Mouse (Mus musculus) B cell, adult 62 days (primary cell): ENCODE measurements around the gene Sult5a1. TPM values are rescaled to one million over a fixed set of nuclear protein-coding genes. Genes with fewer than 3 reads are reported as not detected.

Experiments used
- total RNA-seq: library from RNA; stranded (reverse); gene quantifications from 4 replicates; pipeline ENCODE4 v1.2.4, GENCODE M21; 2023

Gene Sult5a1
- not detected in 4 replicates for total RNA-seq

GRCm38 (mm10) chr8:123157888-123158465 is at the start of gene Sult5a1:
Sult5a1 (minus strand) TSS chr8:123158315.

GRCm38 (mm10) chr8:123185566-123186409 is 27.7 kb upstream of the Sult5a1 start, which contains the start of gene Dpep1:
Dpep1 (plus strand) TSS chr8:123186242.

DNA sequence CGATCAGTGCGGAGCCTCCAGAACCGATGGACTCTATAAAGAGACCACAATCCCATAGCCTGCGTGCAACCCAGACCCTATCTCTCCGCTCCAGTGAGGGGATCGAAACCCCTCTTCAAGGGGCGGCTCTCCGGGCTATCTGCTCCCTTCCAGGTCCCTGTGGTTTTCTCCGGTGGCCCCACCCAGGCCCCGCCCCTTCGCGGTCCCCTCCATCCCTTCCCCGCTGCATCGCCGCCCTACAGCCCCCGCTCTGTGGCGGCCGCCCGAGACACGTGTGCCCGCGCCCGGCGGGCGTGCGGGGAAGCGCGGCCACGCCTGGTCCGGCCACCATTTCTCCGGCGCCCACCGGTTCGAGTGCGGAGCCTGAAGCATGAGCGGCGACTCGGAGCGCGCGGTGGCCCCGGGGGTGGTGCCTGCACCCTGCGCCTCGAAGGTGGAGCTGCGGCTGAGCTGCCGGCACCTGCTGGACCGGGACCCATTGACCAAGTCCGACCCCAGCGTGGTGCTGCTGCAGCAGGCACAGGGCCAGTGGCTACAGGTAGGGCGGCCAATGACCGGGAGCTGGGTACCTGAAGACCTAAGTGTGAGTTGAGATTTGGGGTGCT is 40.9 kb downstream of the Sult5a1 start, which contains the start of gene Cpne7:
Cpne7 (plus strand) TSS at position 248 of the 605 bp plus-strand sequence.

DNA sequence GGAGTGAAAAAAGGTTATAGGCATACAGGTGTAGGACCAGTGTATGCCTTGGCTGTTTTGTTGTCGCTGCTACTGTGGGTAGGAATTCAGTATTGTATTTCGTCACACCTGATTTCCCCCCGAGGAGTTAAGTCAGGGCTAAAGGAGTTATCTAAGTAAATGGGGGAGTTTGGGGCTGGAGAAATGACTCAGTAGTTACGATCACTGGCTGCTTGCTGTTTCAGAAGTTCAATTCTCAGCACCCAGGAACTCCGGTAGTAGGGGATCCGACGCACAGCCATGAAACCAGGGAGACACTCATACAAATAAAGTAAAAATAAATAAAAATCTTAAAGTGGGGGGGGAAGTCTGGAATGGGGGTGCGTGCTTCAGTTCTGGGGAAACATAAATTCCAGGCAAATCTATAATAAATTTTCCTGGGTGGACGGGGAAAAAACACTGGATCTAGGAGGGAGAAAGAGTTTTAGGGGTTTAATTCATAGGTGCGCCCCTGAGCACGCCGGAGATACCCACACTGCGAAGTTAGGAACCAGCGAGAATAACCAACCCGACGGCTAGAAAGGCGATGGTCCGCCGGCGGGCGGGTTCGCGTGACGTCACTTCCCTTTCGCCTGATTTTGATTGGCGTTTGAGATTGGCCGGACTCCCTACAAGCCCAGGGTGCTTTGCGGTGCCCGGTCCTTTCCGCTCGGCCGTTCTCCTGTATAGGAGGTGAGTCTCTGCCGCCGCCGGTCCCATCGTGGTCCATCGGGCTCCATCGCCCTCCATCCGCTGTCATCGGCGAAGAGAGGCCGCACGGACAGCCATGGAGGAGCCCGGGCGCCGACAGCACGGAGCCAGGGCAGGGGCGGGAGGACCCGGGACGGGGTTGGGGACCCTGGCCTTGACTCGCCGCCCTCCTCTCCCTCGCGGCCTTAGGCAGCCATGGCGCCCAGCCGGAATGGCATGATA is 56.1 kb downstream of the Sult5a1 start, which contains the start of gene Rpl13:
Rpl13 (plus strand) TSS at position 616 of the 951 bp plus-strand sequence.

Other genes starting within 250 kb of the Sult5a1 start
- gene Ankrd11, start 116.0 kb downstream of the Sult5a1 start, total RNA-seq: 257 to 289 TPM (median 276 TPM) in 4 replicates
- gene Spg7, start 95.4 kb downstream of the Sult5a1 start, total RNA-seq: 62.7 to 73.6 TPM (median 65.2 TPM) in 4 replicates
- 1,438 to 1,564 TPM (median 1,556 TPM) in 4 replicates for gene Rpl13, start 56.0 kb downstream of the Sult5a1 start, total RNA-seq
- gene Cpne7, start 40.9 kb downstream of the Sult5a1 start, total RNA-seq: not detected in 4 replicates
- gene Dpep1, start 27.9 kb upstream of the Sult5a1 start, total RNA-seq: not detected in 4 replicates
- 61.9 to 67.8 TPM (median 65.2 TPM) in 4 replicates for gene Chmp1a, start 54.4 kb upstream of the Sult5a1 start, total RNA-seq
- 0.18 to 0.56 TPM in 2 of 4 replicates, not detected in the others for gene Spata33, start 54.5 kb upstream of the Sult5a1 start, total RNA-seq
- gene Cdk10, start 66.5 kb upstream of the Sult5a1 start, total RNA-seq: 57.4 to 62.6 TPM (median 58.3 TPM) in 4 replicates
- gene Spata2l, start 77.9 kb upstream of the Sult5a1 start, total RNA-seq: 11.2 to 13.8 TPM (median 13.3 TPM) in 4 replicates
- 29.7 to 38.3 TPM (median 32.5 TPM) in 4 replicates for gene Zfp276, start 95.9 kb upstream of the Sult5a1 start, total RNA-seq
- gene Vps9d1, start 96.0 kb upstream of the Sult5a1 start, total RNA-seq: 33.3 to 38.8 TPM (median 36.4 TPM) in 4 replicates
- gene Fanca, start 160.3 kb upstream of the Sult5a1 start, total RNA-seq: 85.7 to 89.4 TPM (median 85.9 TPM) in 4 replicates
- gene Spire2, start 174.4 kb upstream of the Sult5a1 start, total RNA-seq: not detected in 4 replicates
- gene Tcf25, start 215.4 kb upstream of the Sult5a1 start, total RNA-seq: 258 to 306 TPM (median 267 TPM) in 4 replicates
- 0.14 to 0.21 TPM in 2 of 4 replicates, not detected in the others for gene Mc1r, start 248.8 kb upstream of the Sult5a1 start, total RNA-seq